Mouse (Mus musculus): ENCODE data around the gene Myo18a. TPM values are rescaled to one million over a fixed set of nuclear protein-coding genes. Genes with fewer than 3 reads are reported as not detected.

Myo18a gene
- total RNA-seq, 2 experiments from 2014 or later = 21.5 to 69.7 TPM

GRCm38 (mm10) chr11:77830875-77831274, 67.8 kb downstream of the Myo18a start:
- ATAC-seq (ENCODE audit: poor library complexity, severe bottlenecking) = no peak

- ATAC-seq (ENCODE audit: poor library complexity, severe bottlenecking) = no peak
These were observed 69.5 kb downstream of the Myo18a start for GRCm38 (mm10) chr11:77832541-77832940.

GRCm38 (mm10) chr11:77835109-77835508, 72.1 kb downstream of the Myo18a start:
- no peak for ATAC-seq (ENCODE audit: poor library complexity, severe bottlenecking)

GRCm38 (mm10) chr11:77836290-77836689, 73.2 kb downstream of the Myo18a start:
- ATAC-seq (ENCODE audit: poor library complexity, severe bottlenecking) = no peak

GRCm38 (mm10) chr11:77836751-77837150, 73.7 kb downstream of the Myo18a start:
- ATAC-seq (ENCODE audit: poor library complexity, severe bottlenecking) = no peak

GRCm38 (mm10) chr11:77837856-77838255, 74.8 kb downstream of the Myo18a start:
- ATAC-seq (ENCODE audit: poor library complexity, severe bottlenecking) = no peak

GRCm38 (mm10) chr11:77840523-77841245, 77.6 kb downstream of the Myo18a start:
- no peak for ATAC-seq (ENCODE audit: poor library complexity, severe bottlenecking)

GRCm38 (mm10) chr11:77843068-77843905, 80.2 kb downstream of the Myo18a start:
- no peak for ATAC-seq (ENCODE audit: poor library complexity, severe bottlenecking)

GRCm38 (mm10) chr11:77843906-77844200, 80.8 kb downstream of the Myo18a start:
- no peak for ATAC-seq (ENCODE audit: poor library complexity, severe bottlenecking)

GRCm38 (mm10) chr11:77847599-77848128, 84.6 kb downstream of the Myo18a start:
- no peak for ATAC-seq (ENCODE audit: poor library complexity, severe bottlenecking)

GRCm38 (mm10) chr11:77848131-77848530, 85.1 kb downstream of the Myo18a start:
- ATAC-seq (ENCODE audit: poor library complexity, severe bottlenecking) = no peak

- no peak for ATAC-seq (ENCODE audit: poor library complexity, severe bottlenecking)
These were observed 86.1 kb downstream of the Myo18a start for GRCm38 (mm10) chr11:77849151-77849550.

- no peak for ATAC-seq (ENCODE audit: poor library complexity, severe bottlenecking)
These were observed 87.6 kb downstream of the Myo18a start for GRCm38 (mm10) chr11:77850401-77851244.

GRCm38 (mm10) chr11:77851483-77852010, 88.5 kb downstream of the Myo18a start:
- no peak for ATAC-seq (ENCODE audit: poor library complexity, severe bottlenecking)

GRCm38 (mm10) chr11:77852195-77852594, 89.1 kb downstream of the Myo18a start:
- ATAC-seq (ENCODE audit: poor library complexity, severe bottlenecking) = no peak

GRCm38 (mm10) chr11:77852941-77853668, 90.1 kb downstream of the Myo18a start:
- no peak for ATAC-seq (ENCODE audit: poor library complexity, severe bottlenecking)

GRCm38 (mm10) chr11:77854641-77855040, 91.6 kb downstream of the Myo18a start:
- no peak for ATAC-seq (ENCODE audit: poor library complexity, severe bottlenecking)

GRCm38 (mm10) chr11:77855396-77855795, 92.3 kb downstream of the Myo18a start:
- no peak for ATAC-seq (ENCODE audit: poor library complexity, severe bottlenecking)

- no peak for ATAC-seq (ENCODE audit: poor library complexity, severe bottlenecking)
These were observed 94.0 kb downstream of the Myo18a start for GRCm38 (mm10) chr11:77857089-77857488.

GRCm38 (mm10) chr11:77858589-77858988, 95.5 kb downstream of the Myo18a start:
- ATAC-seq (ENCODE audit: poor library complexity, severe bottlenecking) = no peak

All from megakaryocyte, adult 5-6 weeks (primary cell).